Mouse (Mus musculus) heart, postnatal 36 days (tissue): ENCODE measurements around the gene Dnaic1. TPM values are rescaled to one million over a fixed set of nuclear protein-coding genes. Genes with fewer than 3 reads are reported as not detected.

Experiments
- DNase-seq, 2 experiments: peaks; one replicate each; pipeline ENCODE4 v3.0.0; 2021 to 2022
- intact Hi-C: fragments of 180-260 bp; cut with DNase I; formaldehyde crosslinking; loops from one replicate; pipeline ENCODE4 v1.15.1; 2025
- total RNA-seq, 2 experiments: library from RNA; stranded (reverse); gene quantifications; 2 replicates each; pipeline ENCODE4 v1.2.3; 2021

Gene Dnaic1
- total RNA-seq, 2 experiments from 2014 or later: 2.6 to 3.7 TPM

- intact Hi-C loops: no loop called here
- peak; percentile 33 to 43 for DNase-seq
Observed at GRCm38 (mm10) chr4:41631390-41631789, 61.8 kb downstream of the Dnaic1 start.

- DNase-seq: no peak
- intact Hi-C loops: no loop called here
Observed at GRCm38 (mm10) chr4:41633001-41633400, 63.4 kb downstream of the Dnaic1 start.

GRCm38 (mm10) chr4:41634631-41635030 lies 65.1 kb downstream of the Dnaic1 start:
- intact Hi-C loops: no loop called here
- DNase-seq: no peak

GRCm38 (mm10) chr4:41635224-41635623 lies 65.6 kb downstream of the Dnaic1 start:
- no peak for DNase-seq

GRCm38 (mm10) chr4:41635906-41636305 lies 66.3 kb downstream of the Dnaic1 start:
- DNase-seq: no peak
- intact Hi-C loops: no loop called here

More at GRCm38 (mm10) chr4:41635224-41635623, 65.6 kb downstream of the Dnaic1 start:
- intact Hi-C loops: no loop called here

GRCm38 (mm10) chr4:41636366-41636765 lies 66.8 kb downstream of the Dnaic1 start:
- intact Hi-C loops: no loop called here
- no peak for DNase-seq

- DNase-seq: no peak
- intact Hi-C loops: no loop called here
Observed at GRCm38 (mm10) chr4:41636882-41637635, 67.5 kb downstream of the Dnaic1 start.

- DNase-seq: no peak
- intact Hi-C loops: no loop called here
Observed at GRCm38 (mm10) chr4:41638186-41638731, 68.7 kb downstream of the Dnaic1 start.

GRCm38 (mm10) chr4:41638828-41639213 lies 69.2 kb downstream of the Dnaic1 start:
- intact Hi-C loops: no loop called here

GRCm38 (mm10) chr4:41639214-41639841 lies 69.8 kb downstream of the Dnaic1 start:
- no peak for DNase-seq

More at GRCm38 (mm10) chr4:41638828-41639213, 69.2 kb downstream of the Dnaic1 start:
- no peak for DNase-seq

GRCm38 (mm10) chr4:41639913-41640507 lies 70.4 kb downstream of the Dnaic1 start, which contains the start of gene Enho:
Gene Enho (minus strand): TSS chr4:41640324.
- intact Hi-C loops: no loop called here
- DNase-seq: peak; percentile 97

More at GRCm38 (mm10) chr4:41639214-41639841, 69.8 kb downstream of the Dnaic1 start:
- intact Hi-C loops: no loop called here

GRCm38 (mm10) chr4:41641199-41641822 lies 71.7 kb downstream of the Dnaic1 start:
- no peak for DNase-seq
- intact Hi-C loops: no loop called here

- intact Hi-C loops: no loop called here
- DNase-seq: peak in 1 of 2 experiments; percentile 25
Observed at GRCm38 (mm10) chr4:41645488-41645887, 75.9 kb downstream of the Dnaic1 start.

GRCm38 (mm10) chr4:41648157-41648556 lies 78.6 kb downstream of the Dnaic1 start:
- no peak for DNase-seq
- intact Hi-C loops: no loop called here

GRCm38 (mm10) chr4:41648627-41649026 lies 79.1 kb downstream of the Dnaic1 start:
- intact Hi-C loops: no loop called here
- DNase-seq: no peak

- intact Hi-C loops: loop anchor here (1.0 to 2.0 kb wide), 5 partner anchors 38 to 185 kb away; partner anchors contain the start of gene Cntfr
- DNase-seq: peak; percentile 64 to 79
Observed at GRCm38 (mm10) chr4:41653296-41653695, 83.7 kb downstream of the Dnaic1 start.

GRCm38 (mm10) chr4:41653730-41654129 lies 84.2 kb downstream of the Dnaic1 start:
- DNase-seq: no peak
- intact Hi-C loops: loop anchor here (1.0 to 2.0 kb wide), 5 partner anchors 39 to 185 kb away; partner anchors contain the start of gene Cntfr

- intact Hi-C loops: no loop called here
- DNase-seq: peak; percentile 54 to 66
Observed at GRCm38 (mm10) chr4:41654217-41654616, 84.6 kb downstream of the Dnaic1 start.

GRCm38 (mm10) chr4:41655525-41655924 lies 86.0 kb downstream of the Dnaic1 start:
- DNase-seq: no peak
- intact Hi-C loops: no loop called here

GRCm38 (mm10) chr4:41658566-41659384 lies 89.2 kb downstream of the Dnaic1 start:
- DNase-seq: no peak
- intact Hi-C loops: no loop called here
